Mouse (Mus musculus) ES-Bruce4 (cell line): ENCODE measurements at regions not wholly inside any gene's neighbourhood (a gene's known extent, or its start where the extent isn't known, plus 50 kb on each side); places are given as distances from the start of the nearest gene placed in this dataset.

ENCODE experiments used
- CTCF ChIP-seq: IDR thresholded peaks from one replicate; pipeline ENCODE4 v1.8.1; 2011; ENCODE audit warnings: low read depth, low read length
- EP300 ChIP-seq: IDR thresholded peaks from 2 replicates; pipeline ENCODE4 v1.6.1; 2011; ENCODE audit warnings: low read depth, low read length; ENCODE audit not compliant: insufficient read depth
- POLR2A ChIP-seq: IDR thresholded peaks from one replicate; pipeline ENCODE4 v1.8.1; 2011; ENCODE audit warnings: low read length; ENCODE audit not compliant: insufficient read depth

- TF ChIP-seq CTCF (no peak), EP300 (no peak), POLR2A (no peak)
Observed at GRCm38 (mm10) chr10:117551234-117552048, 77.9 kb upstream of the Cpm start.
